Mouse (Mus musculus): ENCODE data around the gene Kcnip4.

DNA sequence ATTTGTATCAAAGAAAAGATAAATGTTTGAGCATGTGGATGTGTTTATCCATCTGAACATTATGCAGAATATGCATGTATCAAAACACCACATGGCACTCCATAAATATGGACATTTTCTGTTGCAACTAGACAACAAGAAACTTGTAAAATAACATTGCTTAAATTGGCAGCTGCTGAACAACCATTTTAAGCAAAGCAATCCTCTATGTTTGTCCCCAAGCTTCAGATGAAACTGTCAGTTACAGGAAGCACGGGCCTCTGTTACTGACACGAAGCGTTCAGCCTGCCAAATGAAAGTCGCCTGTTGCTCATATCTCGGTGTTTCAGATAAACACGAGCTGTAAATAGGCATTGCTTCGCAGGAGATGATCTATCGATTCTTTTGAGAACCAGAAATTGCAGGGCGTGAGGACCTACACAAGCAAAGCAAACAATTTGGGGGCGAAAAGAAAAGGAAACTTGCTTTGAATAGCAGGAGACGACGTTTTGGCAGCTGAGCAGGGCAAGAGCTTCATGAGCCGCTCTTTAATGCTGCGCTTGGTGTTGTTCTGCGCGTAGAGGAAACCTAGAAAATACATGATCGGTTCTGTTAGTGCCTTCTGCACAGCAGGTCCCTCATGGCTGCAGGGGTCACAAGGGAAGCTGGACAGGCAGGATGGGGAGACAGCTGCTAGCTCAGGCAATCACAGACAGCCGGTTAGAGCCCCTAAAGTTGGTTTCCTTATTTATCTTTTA is 1015.3 kb downstream of the Kcnip4 start:
- TF ChIP-seq POLR2A (IDR thresholded peaks at IDR 0.05; ENCODE audit: borderline replicate concordance, extremely low read depth, low read depth, low read length) (no peak), CTCF (IDR thresholded peaks at IDR 0.05; ENCODE audit: insufficient read depth, low read length) (no peak)

All from lung, adult 2 months (tissue).